ENCODE assay signal across 8 mouse cellular contexts in genomic region chr12:100724182-100724581, GRCm38 (mm10). TPM values are rescaled to one million over a fixed set of nuclear protein-coding genes. Genes with fewer than 3 reads are reported as not detected.
DNase-seq lines count a peak whose midpoint lies in the region; ATAC-seq and TF ChIP-seq lines count a peak whose summit lies in the region.

No protein-coding gene starts in this region.

- peak overlapping the region; percentile 64 for H3K4me3 ChIP-seq in heart, embryonic 11.5 days (ENCODE audit: low read depth, low read length)
- peak overlapping the region; percentile 97 for H3K4me3 ChIP-seq in ES-Bruce4 (ENCODE audit: low read depth, low read length)
- H3K4me3 ChIP-seq in heart, embryonic 16.5 days (ENCODE audit: low read length) = peak overlapping the region; percentile 92
- peak overlapping the region; percentile 88 for H3K4me3 ChIP-seq in lung, embryonic 16.5 days (ENCODE audit: low read length)

- no peak for TF ChIP-seq EP300 in ES-Bruce4 (IDR thresholded peaks at IDR 0.05; ENCODE audit: insufficient read depth, low read depth, low read length)

- H3K27ac ChIP-seq in heart, embryonic 11.5 days (ENCODE audit: low read depth, low read length) = peak overlapping the region; percentile 92
- no peak overlapping the region for H3K27ac ChIP-seq in ES-Bruce4 (ENCODE audit: insufficient read depth, low read length)
- H3K27ac ChIP-seq in heart, embryonic 16.5 days (ENCODE audit: low read length) = peak overlapping the region; percentile 98
- peak overlapping the region; percentile 98 for H3K27ac ChIP-seq in lung, embryonic 16.5 days (ENCODE audit: low read length)

- no peaks in the 10 kb centered on the region for H3K36me3 ChIP-seq in heart, embryonic 11.5 days (ENCODE audit: control insufficient read depth, insufficient read depth, low read length)
- no peaks in the 10 kb centered on the region for H3K36me3 ChIP-seq in ES-Bruce4 (ENCODE audit: control insufficient read depth, insufficient read depth, low read length, poor library complexity, severe bottlenecking)
- H3K36me3 ChIP-seq in heart, embryonic 16.5 days (ENCODE audit: control insufficient read depth, insufficient read depth) = no peaks in the 10 kb centered on the region
- no peaks in the 10 kb centered on the region for H3K36me3 ChIP-seq in lung, embryonic 16.5 days (ENCODE audit: control insufficient read depth, insufficient read depth, low read length)

- ATAC-seq in heart, embryonic 11.5 days (replicated peaks; ENCODE audit: insufficient number of reproducible peaks, low FRiP score, low TSS enrichment) = no peak
- no peak for ATAC-seq in heart, embryonic 16.5 days (replicated peaks; ENCODE audit: extremely low read depth, insufficient read depth, low FRiP score)
- no peak for ATAC-seq in lung, embryonic 16.5 days (ENCODE audit: low read depth)
- no peak for ATAC-seq in erythroid progenitor cell, adult 5-6 weeks (replicated peaks; ENCODE audit: low FRiP score, poor library complexity, severe bottlenecking)

- TF ChIP-seq POLR2A in ES-Bruce4 (IDR thresholded peaks at IDR 0.05; ENCODE audit: insufficient read depth, low read length) = no peak

- no peaks in the 10 kb centered on the region for H3K27me3 ChIP-seq in heart, embryonic 11.5 days (ENCODE audit: control insufficient read depth, insufficient read depth, low read length)
- H3K27me3 ChIP-seq in ES-Bruce4 (ENCODE audit: control insufficient read depth, insufficient read depth, low read length, poor library complexity, severe bottlenecking) = no peaks in the 10 kb centered on the region
- no peaks in the 10 kb centered on the region for H3K27me3 ChIP-seq in heart, embryonic 16.5 days (ENCODE audit: control insufficient read depth, insufficient read depth, low read length)
- H3K27me3 ChIP-seq in lung, embryonic 16.5 days (ENCODE audit: control insufficient read depth, insufficient read depth, low read depth, low read length) = no peaks in the 10 kb centered on the region

- H3K9ac ChIP-seq in heart, embryonic 11.5 days (ENCODE audit: low read depth, low read length) = peak overlapping the region; percentile 73
- peak overlapping the region; percentile 47 for H3K9ac ChIP-seq in ES-Bruce4 (ENCODE audit: low read depth, poor library complexity, severe bottlenecking)
- peak overlapping the region; percentile 89 for H3K9ac ChIP-seq in heart, embryonic 16.5 days (ENCODE audit: low read length)
- H3K9ac ChIP-seq in lung, embryonic 16.5 days (ENCODE audit: low read length) = peak overlapping the region; percentile 85

- H3K9me3 ChIP-seq in heart, embryonic 11.5 days (replicated peaks; ENCODE audit: control insufficient read depth, low read length) = no peaks in the 10 kb centered on the region
- no peaks in the 10 kb centered on the region for H3K9me3 ChIP-seq in ES-Bruce4 (replicated peaks; ENCODE audit: control insufficient read depth, insufficient read depth, low read length, poor library complexity, severe bottlenecking)
- no peaks in the 10 kb centered on the region for H3K9me3 ChIP-seq in heart, embryonic 16.5 days (replicated peaks; ENCODE audit: control insufficient read depth, low read length)
- no peaks in the 10 kb centered on the region for H3K9me3 ChIP-seq in lung, embryonic 16.5 days (ENCODE audit: control insufficient read depth, low read length)

- no peak for DNase-seq in heart, adult 8-10 months (ENCODE audit: low spot score)
- no peak for DNase-seq in cerebellum, adult 11 months
- no peak for DNase-seq in thymus, adult 18-20 months

- TF ChIP-seq CTCF in ES-Bruce4 (IDR thresholded peaks at IDR 0.05; ENCODE audit: low read depth, low read length) = no peak

- H3K4me2 ChIP-seq in heart, embryonic 11.5 days = peak overlapping the region; percentile 81
- H3K4me2 ChIP-seq in heart, embryonic 16.5 days (ENCODE audit: low read depth, low read length) = peak overlapping the region; percentile 86
- peak overlapping the region; percentile 92 for H3K4me2 ChIP-seq in lung, embryonic 16.5 days (ENCODE audit: low read depth, low read length)

- 1% methylated on average over 8 of the region's 8 CpGs for WGBS in heart, embryonic 11.5 days (ENCODE audit: insufficient replicate concordance)
- WGBS in heart, embryonic 16.5 days = under 1% methylated on average over 8 of the region's 8 CpGs
- under 1% methylated on average over 8 of the region's 8 CpGs for WGBS in lung, embryonic 16.5 days

- peaks cover 5% of the 10 kb centered on the region; the same call in 1 of the 2 replicates for H3K4me1 ChIP-seq in heart, embryonic 11.5 days (ENCODE audit: control insufficient read depth, insufficient read depth, low read length)
- peaks cover 2% of the 10 kb centered on the region for H3K4me1 ChIP-seq in ES-Bruce4 (ENCODE audit: control insufficient read depth, insufficient read depth, low read length)
- peaks cover 10% of the 10 kb centered on the region; the same call in 1 of the 2 replicates for H3K4me1 ChIP-seq in heart, embryonic 16.5 days (ENCODE audit: control insufficient read depth, insufficient read depth, low read length)
- peaks cover 5% of the 10 kb centered on the region for H3K4me1 ChIP-seq in lung, embryonic 16.5 days (replicated peaks; ENCODE audit: control insufficient read depth, insufficient read depth, low read length)

RNA-seq across cellular contexts. Expression of gene Rps6ka5, which starts 2.6 kb away (rescaled TPM):
- polyA plus RNA-seq in heart, embryonic 11.5 days (2014; fragmentation: Nextera tagmentation; extraction: Ambion mirVana) = 4.7 and 6.1 TPM in 2 replicates
- total RNA-seq in heart, adult 8-10 months (2022) = 10 to 100 TPM in 3 of 4 experiments, 1 to 10 TPM in 1; 9.9 to 14.3 (median 12.0) TPM
- 12.3 and 13.2 TPM in 2 replicates for polyA plus RNA-seq in ES-Bruce4 (2011; ENCODE audit: insufficient read depth, insufficient read length, low read depth, missing spikeins)
- 4.2 and 4.4 TPM in 2 replicates for polyA plus RNA-seq in heart, embryonic 16.5 days (2015; fragmentation: Nextera tagmentation; extraction: Ambion mirVana)
- 4.3 and 4.4 TPM in 2 replicates for polyA plus RNA-seq in lung, embryonic 16.5 days (2015; fragmentation: Nextera tagmentation; extraction: Ambion mirVana)
- 18.0 and 22.2 TPM in 2 replicates for total RNA-seq in erythroid progenitor cell, adult 5-6 weeks (2015; ENCODE audit: low replicate concordance)
- total RNA-seq in erythroid progenitor cell, adult 5-6 weeks (2017; ENCODE audit: low replicate concordance) = 21.6 and 21.8 TPM in 2 replicates

RNA-seq across cellular contexts. Expression of gene Dglucy, which starts 54.7 kb away (rescaled TPM):
- 1.6 and 2.0 TPM in 2 replicates for polyA plus RNA-seq in heart, embryonic 11.5 days (2014; fragmentation: Nextera tagmentation; extraction: Ambion mirVana)
- 10 to 100 TPM; 62.3 to 89.3 (median 69.4) TPM for total RNA-seq in heart, adult 8-10 months (2022)
- polyA plus RNA-seq in ES-Bruce4 (2011; ENCODE audit: insufficient read depth, insufficient read length, low read depth, missing spikeins) = 0.48 and 1.9 TPM in 2 replicates
- polyA plus RNA-seq in heart, embryonic 16.5 days (2015; fragmentation: Nextera tagmentation; extraction: Ambion mirVana) = 5.1 and 6.3 TPM in 2 replicates
- 5.7 TPM in 2 replicates for polyA plus RNA-seq in lung, embryonic 16.5 days (2015; fragmentation: Nextera tagmentation; extraction: Ambion mirVana)
- 0.42 and 1.1 TPM in 2 replicates for total RNA-seq in erythroid progenitor cell, adult 5-6 weeks (2015; ENCODE audit: low replicate concordance)
- 5.1 TPM in 1 of 2 replicates, not detected in the other for total RNA-seq in erythroid progenitor cell, adult 5-6 weeks (2017; ENCODE audit: low replicate concordance)
